In genomic region chr13:37967052-37967437, GRCm38 (mm10) we compare ENCODE assay signal across 8 mouse cellular contexts. TPM values are rescaled to one million over a fixed set of nuclear protein-coding genes. Genes with fewer than 3 reads are reported as not detected.
DNase-seq lines count a peak whose midpoint lies in the region; ATAC-seq lines count a peak whose summit lies in the region.

No protein-coding gene starts in this region.

- H3K4me2 ChIP-seq in midbrain, embryonic 12.5 days (replicated peaks): no peak overlapping the region
- H3K4me2 ChIP-seq in midbrain, embryonic 14.5 days (ENCODE audit: low read length): no peak overlapping the region
- H3K4me2 ChIP-seq in limb, embryonic 13.5 days (replicated peaks): peak overlapping the region; percentile 41
- peak overlapping the region; percentile 20; the same call in 1 of the 2 replicates for H3K4me2 ChIP-seq in stomach, embryonic 16.5 days (ENCODE audit: low read depth, low read length)

- no peaks in the 10 kb centered on the region for H3K9me3 ChIP-seq in midbrain, embryonic 12.5 days
- H3K9me3 ChIP-seq in midbrain, embryonic 14.5 days (ENCODE audit: control insufficient read depth, low read length): no peaks in the 10 kb centered on the region
- no peaks in the 10 kb centered on the region for H3K9me3 ChIP-seq in limb, embryonic 13.5 days
- H3K9me3 ChIP-seq in stomach, embryonic 16.5 days (replicated peaks; ENCODE audit: control insufficient read depth, low read length): no peaks in the 10 kb centered on the region

- H3K4me1 ChIP-seq in midbrain, embryonic 12.5 days: peaks cover 24% of the 10 kb centered on the region
- H3K4me1 ChIP-seq in midbrain, embryonic 14.5 days (ENCODE audit: control insufficient read depth, insufficient read depth, low read length): 0 out of 2 replicates have a peak, but pooled peaks cover 14% of the 10 kb centered on the region
- H3K4me1 ChIP-seq in limb, embryonic 13.5 days: peaks cover 32% of the 10 kb centered on the region
- H3K4me1 ChIP-seq in stomach, embryonic 16.5 days (ENCODE audit: control insufficient read depth, insufficient read depth, low read length): peaks cover 19% of the 10 kb centered on the region

- intact Hi-C loops in heart, postnatal 14 days (cut with DNase I): no loop called here

- H3K9ac ChIP-seq in midbrain, embryonic 12.5 days (replicated peaks): no peak overlapping the region; the same call in 1 of the 2 replicates
- H3K9ac ChIP-seq in midbrain, embryonic 14.5 days (replicated peaks; ENCODE audit: low read length): no peak overlapping the region
- H3K9ac ChIP-seq in limb, embryonic 13.5 days: no peak overlapping the region
- H3K9ac ChIP-seq in stomach, embryonic 16.5 days (ENCODE audit: low read length): peak overlapping the region; percentile 29

- no peaks in the 10 kb centered on the region for H3K36me3 ChIP-seq in midbrain, embryonic 12.5 days
- 0 out of 2 replicates have a peak, but pooled peaks cover 6% of the 10 kb centered on the region for H3K36me3 ChIP-seq in midbrain, embryonic 14.5 days (ENCODE audit: control insufficient read depth, insufficient read depth, low read length)
- H3K36me3 ChIP-seq in limb, embryonic 13.5 days: no peaks in the 10 kb centered on the region
- H3K36me3 ChIP-seq in stomach, embryonic 16.5 days (ENCODE audit: control insufficient read depth, insufficient read depth, low read length): no peaks in the 10 kb centered on the region

- peak overlapping the region; percentile 30 for H3K27ac ChIP-seq in midbrain, embryonic 12.5 days (replicated peaks)
- H3K27ac ChIP-seq in midbrain, embryonic 14.5 days (replicated peaks; ENCODE audit: low read depth, low read length): no peak overlapping the region
- peak overlapping the region; percentile 22; the same call in 1 of the 2 replicates for H3K27ac ChIP-seq in limb, embryonic 13.5 days
- no peak overlapping the region; the same call in 1 of the 2 replicates for H3K27ac ChIP-seq in stomach, embryonic 16.5 days (ENCODE audit: low read length)

- DNase-seq in midbrain, embryonic 14.5 days: no peak
- peak; percentile 28 to 60 for DNase-seq in heart, postnatal 14 days
- no peak for DNase-seq in right cerebral cortex, postnatal 10 days (ENCODE audit: low spot score in 2 of 2)
- DNase-seq in frontal cortex, adult 2 months (ENCODE audit: extremely low spot score in 1 of 2, low spot score in 1 of 2): no peak
- no peak for DNase-seq in left cerebral cortex, adult 11 months (ENCODE audit: low spot score)

- H3K4me3 ChIP-seq in midbrain, embryonic 12.5 days: no peak overlapping the region
- no peak overlapping the region for H3K4me3 ChIP-seq in midbrain, embryonic 14.5 days (replicated peaks; ENCODE audit: low read depth, low read length)
- no peak overlapping the region for H3K4me3 ChIP-seq in limb, embryonic 13.5 days
- no peak overlapping the region for H3K4me3 ChIP-seq in stomach, embryonic 16.5 days (replicated peaks; ENCODE audit: low read length)

- no peak for ATAC-seq in midbrain, embryonic 12.5 days (ENCODE audit: low FRiP score, low read depth)
- ATAC-seq in midbrain, embryonic 14.5 days (ENCODE audit: low FRiP score, low TSS enrichment): no peak
- ATAC-seq in limb, embryonic 13.5 days (ENCODE audit: low FRiP score, low read depth): peak; percentile 64
- peak; percentile 32; the same call in 1 of the 2 replicates for ATAC-seq in stomach, embryonic 16.5 days (ENCODE audit: insufficient read depth, low FRiP score)

- 68% methylated on average over 12 of the region's 12 CpGs for WGBS in midbrain, embryonic 12.5 days
- 45% methylated on average over 12 of the region's 12 CpGs for WGBS in midbrain, embryonic 14.5 days
- 20% methylated on average over 12 of the region's 12 CpGs for WGBS in limb, embryonic 13.5 days
- WGBS in stomach, embryonic 16.5 days: 26% methylated on average over 12 of the region's 12 CpGs

- peaks cover 26% of the 10 kb centered on the region for H3K27me3 ChIP-seq in midbrain, embryonic 12.5 days
- H3K27me3 ChIP-seq in midbrain, embryonic 14.5 days (ENCODE audit: control insufficient read depth, insufficient read depth, low read length): no peaks in the 10 kb centered on the region
- H3K27me3 ChIP-seq in limb, embryonic 13.5 days: no peaks in the 10 kb centered on the region
- H3K27me3 ChIP-seq in stomach, embryonic 16.5 days (ENCODE audit: control insufficient read depth, insufficient read depth, low read length): no peaks in the 10 kb centered on the region

RNA-seq across cellular contexts. Expression of gene Ssr1, which starts 27.0 kb away (rescaled TPM):
- polyA plus RNA-seq in midbrain, embryonic 12.5 days (2016; fragmentation: Nextera tagmentation; extraction: Ambion mirVana): 97.9 and 101 TPM in 2 replicates
- 51.7 and 81.1 TPM in 2 replicates for polyA plus RNA-seq in midbrain, embryonic 14.5 days (2014; fragmentation: Nextera tagmentation; extraction: Ambion mirVana)
- total RNA-seq in heart, postnatal 14 days (2021): 10 to 100 TPM; 46.5 to 52.1 TPM
- polyA plus RNA-seq in limb, embryonic 13.5 days (2015; fragmentation: Nextera tagmentation; extraction: Ambion mirVana): 143 and 150 TPM in 2 replicates
- polyA plus RNA-seq in stomach, embryonic 16.5 days (2015; fragmentation: Nextera tagmentation; extraction: Ambion mirVana): 143 and 145 TPM in 2 replicates
- 31.3 and 31.9 TPM in 2 replicates for polyA plus RNA-seq in frontal cortex, adult 2 months (2012; rRNA removed)

Comparison
In these comparisons a context has a peak if more than half of its experiments do, and no peak if none do; other contexts are left out.
1. H3K27ac ChIP-seq: peak in midbrain, embryonic 12.5 days (single experiment) and limb, embryonic 13.5 days (single experiment); none in midbrain, embryonic 14.5 days (single experiment) and stomach, embryonic 16.5 days (single experiment).
2. ATAC-seq: peak in limb, embryonic 13.5 days (single experiment) and stomach, embryonic 16.5 days (single experiment); none in midbrain, embryonic 12.5 days (single experiment) and midbrain, embryonic 14.5 days (single experiment).
3. H3K4me2 ChIP-seq: peak in limb, embryonic 13.5 days (single experiment) and stomach, embryonic 16.5 days (single experiment); none in midbrain, embryonic 12.5 days (single experiment) and midbrain, embryonic 14.5 days (single experiment).
4. DNase-seq: peak in heart, postnatal 14 days (2 of 2); none in midbrain, embryonic 14.5 days (single experiment), right cerebral cortex, postnatal 10 days (0 of 2), frontal cortex, adult 2 months (0 of 2) and left cerebral cortex, adult 11 months (single experiment).